In the genomic region with DNA sequence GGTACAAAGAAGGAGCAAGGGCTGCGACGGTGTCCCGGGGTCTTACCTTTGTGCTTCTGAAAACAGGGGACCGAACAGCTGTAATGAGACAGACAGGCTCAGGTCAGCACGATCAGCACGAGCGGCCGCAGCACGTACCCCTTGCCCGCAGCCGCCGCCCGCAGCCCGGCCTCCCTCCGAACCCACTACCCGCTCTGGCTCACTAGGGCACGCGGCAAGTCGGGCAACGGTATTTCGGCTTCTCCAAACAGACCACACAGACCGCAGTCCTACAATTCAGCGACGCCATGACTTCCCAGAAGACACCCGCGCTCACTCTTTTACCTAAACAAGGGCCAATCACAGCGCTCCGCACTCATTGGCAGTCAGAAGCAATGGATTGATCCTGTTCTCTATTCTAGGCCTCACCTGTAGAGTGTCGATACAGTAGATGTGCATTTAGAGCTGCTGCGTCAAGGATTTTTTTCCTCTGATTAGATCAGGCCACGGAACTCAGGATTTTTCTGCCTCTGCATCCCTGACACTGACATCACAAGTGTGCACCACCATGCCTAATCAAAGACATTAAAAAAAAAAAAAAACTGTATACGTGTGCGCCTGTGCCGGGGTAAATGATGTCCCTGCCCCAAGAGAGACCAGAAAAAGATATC, we compare ENCODE assay signal across 8 mouse cellular contexts. TPM values are rescaled to one million over a fixed set of nuclear protein-coding genes. Genes with fewer than 3 reads are reported as not detected.
A peak's percentile ranks its signal among the peaks of the same experiment; 100 is the strongest.
DNase-seq lines count a peak whose midpoint lies in the region; ATAC-seq and TF ChIP-seq lines count a peak whose summit lies in the region.

A gene (minus strand): TSS at position 314 of the 650 bp plus-strand sequence.

- in situ Hi-C loops in ES-E14 (cut with MboI; ENCODE audit: low sequenced_read_pairs in 2 of 2, unreplicated experiment in 2 of 2) = loop anchor here in 1 of 2 experiments (5.0 kb wide), 1 partner anchor 66 kb away; no protein-coding TSS in a partner anchor

- peak; percentile 74 for DNase-seq in ES-E14 (ENCODE audit: low read depth, low spot score)
- peak; percentile 84 for DNase-seq in cerebellum, adult 11-12 months
- DNase-seq in heart, postnatal 36 days = peak; percentile 79 to 80
- peak; percentile 85 to 91 for DNase-seq in layer of hippocampus, adult 2 months (ENCODE audit: low spot score in 2 of 2)
- DNase-seq in lung, embryonic 14.5 days = peak; percentile 94
- peak; percentile 87 for DNase-seq in thymus, adult 2 months

- peak within 1 kb of the TSS; percentile 56; the same call in 1 of the 2 replicates for H3K27ac ChIP-seq in ES-E14 (ENCODE audit: insufficient read depth, low read depth, low read length, poor library complexity, severe bottlenecking)
- no peak within 1 kb of the TSS for H3K27ac ChIP-seq in forebrain, embryonic 16.5 days (ENCODE audit: low read length)
- H3K27ac ChIP-seq in layer of hippocampus, adult 2 months = peak within 1 kb of the TSS; percentile 78
- no peak within 1 kb of the TSS for H3K27ac ChIP-seq in lung, embryonic 14.5 days (ENCODE audit: low read depth)
- no peak within 1 kb of the TSS for H3K27ac ChIP-seq in olfactory bulb, adult 2 months (ENCODE audit: insufficient read depth, low read depth, low read length)
- H3K27ac ChIP-seq in thymus, adult 2 months (ENCODE audit: control insufficient read depth, insufficient read depth, low read length) = no peak within 1 kb of the TSS

- intact Hi-C loops in heart, postnatal 36 days (cut with DNase I) = loop anchor here (5.0 kb wide), 1 partner anchor 266 kb away; no protein-coding TSS in a partner anchor

- peak; percentile 51; the same call in 1 of the 2 replicates for TF ChIP-seq POLR2A in olfactory bulb, adult 2 months (IDR thresholded peaks at IDR 0.05; ENCODE audit: insufficient read depth, low read depth, low read length)
- TF ChIP-seq POLR2A in thymus, adult 2 months (IDR thresholded peaks at IDR 0.05; ENCODE audit: control insufficient read depth, extremely low read depth, insufficient read depth, low read length, poor library complexity) = peak; percentile 48; the same call in 1 of the 2 replicates

- peak within 1 kb of the TSS; percentile 99 for H3K9ac ChIP-seq in ES-E14 (ENCODE audit: insufficient read depth, low read depth, low read length, poor library complexity, severe bottlenecking)
- H3K9ac ChIP-seq in forebrain, embryonic 16.5 days (replicated peaks; ENCODE audit: low read depth, low read length) = peak within 1 kb of the TSS; percentile 60
- H3K9ac ChIP-seq in lung, embryonic 14.5 days = peak within 1 kb of the TSS; percentile 89

- WGBS in forebrain, embryonic 16.5 days = 3% methylated on average over 34 of the region's 34 CpGs
- WGBS in lung, embryonic 14.5 days = 4% methylated on average over 34 of the region's 34 CpGs
- WGBS in olfactory bulb, adult 2 months = 2% methylated on average over 34 of the region's 34 CpGs
- WGBS in thymus, adult 2 months = 6% methylated on average over 34 of the region's 34 CpGs

- peak within 1 kb of the TSS; percentile 95 to 100 for H3K4me3 ChIP-seq in ES-E14 (ENCODE audit: insufficient read depth in 1 of 2, low read depth in 1 of 2, low read length in 2 of 2, poor library complexity in 1 of 2, severe bottlenecking in 1 of 2)
- peak within 1 kb of the TSS; percentile 63 for H3K4me3 ChIP-seq in forebrain, embryonic 16.5 days (replicated peaks; ENCODE audit: low read length)
- peak within 1 kb of the TSS; percentile 91 for H3K4me3 ChIP-seq in layer of hippocampus, adult 2 months
- H3K4me3 ChIP-seq in lung, embryonic 14.5 days (ENCODE audit: low read depth, low read length) = peak within 1 kb of the TSS; percentile 94
- H3K4me3 ChIP-seq in olfactory bulb, adult 2 months (ENCODE audit: insufficient read depth, low read depth, low read length) = peak within 1 kb of the TSS; percentile 61
- H3K4me3 ChIP-seq in thymus, adult 2 months (ENCODE audit: control insufficient read depth, insufficient read depth, low read length) = peak within 1 kb of the TSS; percentile 98

- H3K4me2 ChIP-seq in forebrain, embryonic 16.5 days (ENCODE audit: low read length) = peak within 1 kb of the TSS; percentile 73
- peak within 1 kb of the TSS; percentile 74 for H3K4me2 ChIP-seq in lung, embryonic 14.5 days

- peak; percentile 96 for ATAC-seq in forebrain, embryonic 16.5 days
- peak; percentile 93 for ATAC-seq in lung, embryonic 14.5 days (ENCODE audit: insufficient read depth)

- no peaks in the 10 kb centered on the region for H3K9me3 ChIP-seq in ES-E14 (ENCODE audit: control insufficient read depth, insufficient read depth, low read depth, low read length)
- no peaks in the 10 kb centered on the region for H3K9me3 ChIP-seq in forebrain, embryonic 16.5 days (ENCODE audit: control insufficient read depth, low read length)
- H3K9me3 ChIP-seq in lung, embryonic 14.5 days (ENCODE audit: low read depth, low read length) = no peaks in the 10 kb centered on the region

- peak; percentile 44 for TF ChIP-seq CTCF in layer of hippocampus, adult 2 months (conservative IDR thresholded peaks at IDR 0.05)
- TF ChIP-seq CTCF in lung, embryonic 14.5 days (IDR thresholded peaks at IDR 0.05; ENCODE audit: low read depth) = no peak
- TF ChIP-seq CTCF in olfactory bulb, adult 2 months (IDR thresholded peaks at IDR 0.05; ENCODE audit: insufficient read depth, low read depth, low read length) = no peak
- no peak for TF ChIP-seq CTCF in thymus, adult 2 months (IDR thresholded peaks at IDR 0.05; ENCODE audit: borderline replicate concordance, control insufficient read depth, extremely low read depth, insufficient read depth, low read length, poor library complexity)

- no peaks in the 10 kb centered on the region for H3K27me3 ChIP-seq in forebrain, embryonic 16.5 days (replicated peaks; ENCODE audit: control insufficient read depth, insufficient read depth, low read length)
- H3K27me3 ChIP-seq in lung, embryonic 14.5 days (ENCODE audit: insufficient read depth, low read length) = no peaks in the 10 kb centered on the region
- H3K27me3 ChIP-seq in thymus, adult 2 months (ENCODE audit: control insufficient read depth, insufficient read depth, low read length) = no peaks in the 10 kb centered on the region

- H3K36me3 ChIP-seq in ES-E14 (ENCODE audit: control insufficient read depth, insufficient read depth, low read length, poor library complexity, severe bottlenecking) = peaks cover 20% of the 10 kb centered on the region
- H3K36me3 ChIP-seq in forebrain, embryonic 16.5 days (ENCODE audit: control insufficient read depth, insufficient read depth) = peaks cover 12% of the 10 kb centered on the region
- peaks cover 30% of the 10 kb centered on the region for H3K36me3 ChIP-seq in lung, embryonic 14.5 days (ENCODE audit: insufficient read depth)
- H3K36me3 ChIP-seq in thymus, adult 2 months (ENCODE audit: control insufficient read depth, insufficient read depth, low read length) = peaks cover 3% of the 10 kb centered on the region; the same call in 1 of the 2 replicates

- H3K4me1 ChIP-seq in ES-E14 (ENCODE audit: control insufficient read depth in 2 of 2, insufficient read depth in 2 of 2, low read length in 2 of 2, poor library complexity in 1 of 2) = peaks cover 0 to 2% of the 10 kb centered on the region in 2 experiments; a peak in 1 of 4 replicates
- H3K4me1 ChIP-seq in forebrain, embryonic 16.5 days (replicated peaks; ENCODE audit: control insufficient read depth, insufficient read depth, low read length) = peaks cover 18% of the 10 kb centered on the region
- H3K4me1 ChIP-seq in lung, embryonic 14.5 days (ENCODE audit: insufficient read depth) = no peaks in the 10 kb centered on the region
- peaks cover 9% of the 10 kb centered on the region; the same call in 1 of the 2 replicates for H3K4me1 ChIP-seq in olfactory bulb, adult 2 months (ENCODE audit: control insufficient read depth, insufficient read depth, low read length)
- H3K4me1 ChIP-seq in thymus, adult 2 months (replicated peaks; ENCODE audit: control insufficient read depth, insufficient read depth, low read length) = peaks cover 5% of the 10 kb centered on the region

TF ChIP-seq in ES-E14, 5 proteins besides CTCF, POLR2A, EP300 and RAD21:
- TF ChIP-seq MAFK (IDR thresholded peaks at IDR 0.05; ENCODE audit: insufficient read depth, low read depth, low read length) = peak; percentile 64; the same call in 1 of the 2 replicates
- no peak for TF ChIP-seq CHD2 (IDR thresholded peaks at IDR 0.05; ENCODE audit: low read depth, low read length)
- no peak for TF ChIP-seq ZC3H11A (IDR thresholded peaks at IDR 0.05; ENCODE audit: borderline replicate concordance, low read depth, low read length)
- peak; percentile 65 for TF ChIP-seq ZNF384 (IDR thresholded peaks at IDR 0.05; ENCODE audit: low read depth, low read length)
- TF ChIP-seq HCFC1 (IDR thresholded peaks at IDR 0.05; ENCODE audit: borderline replicate concordance, insufficient read depth, low read length) = peak; percentile 84
TF ChIP-seq in ES-E14: peak in this region for 3.

RNA-seq across cellular contexts. Expression of the gene that starts here (rescaled TPM):
- total RNA-seq in ES-E14 (2012; rRNA removed) = 57.4 and 80.4 TPM in 2 replicates
- polyA plus RNA-seq in forebrain, embryonic 16.5 days (2015; fragmentation: Nextera tagmentation; extraction: Ambion mirVana) = 60.8 and 66.9 TPM in 2 replicates
- 10 to 100 TPM in 1 of 2 experiments, 1 to 10 TPM in 1; 8.8 to 10.5 TPM for total RNA-seq in heart, postnatal 36 days (2021)
- 10 to 100 TPM; 30.7 to 32.1 TPM for total RNA-seq in layer of hippocampus, adult 2 months (2021)
- 57.3 and 61.4 TPM in 2 replicates for polyA plus RNA-seq in lung, embryonic 14.5 days (2014; fragmentation: Nextera tagmentation; extraction: Ambion mirVana)
- polyA plus RNA-seq in olfactory bulb, adult 2 months (2012; ENCODE audit: insufficient read depth, insufficient read length, low replicate concordance, missing spikeins) = not detected in 2 replicates
- 15.4 and 17.4 TPM in 2 replicates for polyA plus RNA-seq in thymus, adult 2 months (2012; rRNA removed)

Comparison
In these comparisons a context has a peak if more than half of its experiments do, and no peak if none do; other contexts are left out.
1. RNA of the gene that starts here (polyA plus RNA-seq): 60.8 to 66.9 TPM in forebrain, embryonic 16.5 days, 57.3 to 61.4 TPM in lung, embryonic 14.5 days and 15.4 to 17.4 TPM in thymus, adult 2 months; not detected in olfactory bulb, adult 2 months; every median in the first group is over 10 times any median in the second.
2. H3K27ac ChIP-seq: peak in ES-E14 (single experiment) and layer of hippocampus, adult 2 months (single experiment); none in forebrain, embryonic 16.5 days (single experiment), lung, embryonic 14.5 days (single experiment), olfactory bulb, adult 2 months (single experiment) and thymus, adult 2 months (single experiment).
3. Peak in every context shown above with its lines, with median percentiles within 50 percentile points of each other: DNase-seq, H3K4me3 ChIP-seq and H3K9ac ChIP-seq.